Mouse (Mus musculus): Measurements from ENCODE around the gene Cd86.

- TF ChIP-seq EP300 (optimal IDR thresholded peaks at IDR 0.05), result no peak
- no peak for TF ChIP-seq CTCF (IDR thresholded peaks at IDR 0.05; ENCODE audit: low read depth)
Measured at GRCm38 (mm10) chr16:36688076-36688475, 22.2 kb upstream of the Cd86 start.
